Mouse (Mus musculus): ENCODE measurements around the gene Gbgt1. TPM values are rescaled to one million over a fixed set of nuclear protein-coding genes. Genes with fewer than 3 reads are reported as not detected.

Gene Gbgt1
- polyA plus RNA-seq, 2 experiments from 2014 or later, result not detected

Other genes starting within 250 kb of the Gbgt1 start
- gene Ppp1r26, start 50.1 kb upstream of the Gbgt1 start, polyA plus RNA-seq (2017; shearing (Covaris generic)), result not detected
- not detected for gene 1700007K13Rik, start 30.6 kb upstream of the Gbgt1 start, polyA plus RNA-seq (2017; shearing (Covaris generic))
- gene Mrps2, start 28.8 kb upstream of the Gbgt1 start, polyA plus RNA-seq (2017; shearing (Covaris generic)), result 10 to 100 TPM; 19.5 to 24.0 TPM
- gene Gm10134, start 9.2 kb downstream of the Gbgt1 start, polyA plus RNA-seq (2017; shearing (Covaris generic)), result not detected
- gene Ralgds, start 16.2 kb downstream of the Gbgt1 start, polyA plus RNA-seq (2017; shearing (Covaris generic)), result 1 to 10 TPM; 4.3 to 8.8 TPM
- not detected for gene Cel, start 66.5 kb downstream of the Gbgt1 start, polyA plus RNA-seq (2017; shearing (Covaris generic))
- 10 to 100 TPM; 18.5 to 27.0 TPM for gene Gtf3c5, start 86.9 kb downstream of the Gbgt1 start, polyA plus RNA-seq (2017; shearing (Covaris generic))
- gene Gfi1b, start 125.1 kb downstream of the Gbgt1 start, polyA plus RNA-seq (2017; shearing (Covaris generic)), result not detected
- 10 to 100 TPM; 15.9 to 33.3 TPM for gene Tsc1, start 144.3 kb downstream of the Gbgt1 start, polyA plus RNA-seq (2017; shearing (Covaris generic))
- not detected for gene Spaca9, start 202.8 kb downstream of the Gbgt1 start, polyA plus RNA-seq (2017; shearing (Covaris generic))
- not detected for gene Ak8, start 203.3 kb downstream of the Gbgt1 start, polyA plus RNA-seq (2017; shearing (Covaris generic))